Mouse (Mus musculus) cerebellum, postnatal 14 days (tissue): ENCODE data around the gene Fpr2.
A peak's percentile ranks its signal among the peaks of the same experiment; 100 is the strongest.
"Not testable (repeated sequence)": the region's sequence is repeated elsewhere in the genome, so short reads cannot be mapped to it uniquely, and the experiment has no call there.

Source experiments
- DNase-seq, 2 experiments: peaks; one replicate each; pipeline ENCODE4 v3.0.0; 2021; ENCODE audit warnings: mixed read lengths in 2 of 2

Fpr2 gene

GRCm38 (mm10) chr17:17887774-17888248 lies at the start of gene Fpr2, which contains the start of gene Fpr3:
Fpr2 (plus strand) TSS chr17:17887824.
Fpr3 (plus strand) TSS chr17:17887852.
- no peak for DNase-seq

- peak; percentile 96 to 97 for DNase-seq
Observed at GRCm38 (mm10) chr17:17837919-17838701, 49.5 kb upstream of the Fpr2 start.

GRCm38 (mm10) chr17:17839276-17839675 lies 48.3 kb upstream of the Fpr2 start:
- no peak for DNase-seq

- no peak for DNase-seq
Observed at GRCm38 (mm10) chr17:17840796-17841195, 46.8 kb upstream of the Fpr2 start.

GRCm38 (mm10) chr17:17843534-17844261 lies 43.9 kb upstream of the Fpr2 start:
- no peak for DNase-seq

- not testable (repeated sequence) for DNase-seq
Observed at GRCm38 (mm10) chr17:17844606-17845005, 43.0 kb upstream of the Fpr2 start.

GRCm38 (mm10) chr17:17845187-17846027 lies 42.2 kb upstream of the Fpr2 start:
- DNase-seq: peak in 1 of 2 experiments; percentile 40

- no peak for DNase-seq
Observed at GRCm38 (mm10) chr17:17848988-17849387, 38.6 kb upstream of the Fpr2 start.

GRCm38 (mm10) chr17:17849906-17850712 lies 37.5 kb upstream of the Fpr2 start:
- DNase-seq: no peak

GRCm38 (mm10) chr17:17855064-17855838 lies 32.4 kb upstream of the Fpr2 start, which contains the start of gene Has1:
Has1 (minus strand) TSS chr17:17855205.
- no peak for DNase-seq

- DNase-seq: no peak
Observed at GRCm38 (mm10) chr17:17856612-17857011, 31.0 kb upstream of the Fpr2 start.

- no peak for DNase-seq
Observed at GRCm38 (mm10) chr17:17857446-17857845, 30.2 kb upstream of the Fpr2 start.

- DNase-seq: no peak
Observed at GRCm38 (mm10) chr17:17860110-17860509, 27.5 kb upstream of the Fpr2 start.

- DNase-seq: no peak
Observed at GRCm38 (mm10) chr17:17862360-17862759, 25.3 kb upstream of the Fpr2 start.

GRCm38 (mm10) chr17:17865168-17865567 lies 22.5 kb upstream of the Fpr2 start:
- DNase-seq: no peak

GRCm38 (mm10) chr17:17866801-17867469 lies 20.7 kb upstream of the Fpr2 start:
- no peak for DNase-seq

GRCm38 (mm10) chr17:17870892-17871550 lies 16.6 kb upstream of the Fpr2 start:
- no peak for DNase-seq

GRCm38 (mm10) chr17:17871697-17872096 lies 15.9 kb upstream of the Fpr2 start:
- no peak for DNase-seq

- no peak for DNase-seq
Observed at GRCm38 (mm10) chr17:17879347-17879746, 8.3 kb upstream of the Fpr2 start.

- DNase-seq: no peak
Observed at GRCm38 (mm10) chr17:17882672-17883071, 5.0 kb upstream of the Fpr2 start.
